Mouse (Mus musculus) heart, postnatal 0 days (tissue): ENCODE measurements around the gene Sgk1.

Experiments used
- CTCF ChIP-seq: IDR thresholded peaks from 2 replicates; pipeline ENCODE4 v1.5.1; 2016; ENCODE audit warnings: antibody characterized with exemption, control low read depth, low read depth
- EP300 ChIP-seq: IDR thresholded peaks from 2 replicates; pipeline ENCODE4 v1.6.1; 2016; ENCODE audit warnings: antibody characterized with exemption, low read depth

DNA sequence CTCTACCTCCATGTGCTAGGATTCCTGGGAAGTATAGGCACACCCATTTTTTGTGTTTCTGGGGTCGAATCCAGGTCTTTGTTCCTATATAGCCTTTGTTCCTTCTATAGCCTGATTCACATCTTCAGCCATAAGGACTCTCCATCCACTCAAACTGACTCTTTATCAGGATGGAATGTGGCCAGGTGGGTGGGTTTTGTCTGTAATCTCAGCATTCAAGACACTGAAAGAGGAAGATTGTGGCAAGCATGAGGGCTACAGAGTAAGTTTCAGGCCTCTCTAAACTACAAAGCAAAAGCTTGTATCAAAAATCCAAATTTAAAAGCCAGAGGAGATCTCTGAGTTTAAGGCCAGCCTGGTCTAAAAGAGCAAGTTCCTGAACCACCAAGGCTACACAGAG, 63.2 kb downstream of the Sgk1 start:
- no peak for TF ChIP-seq CTCF
- TF ChIP-seq EP300 = no peak
